Mouse (Mus musculus) embryonic fibroblast, embryonic 13.5 days (primary cell): ENCODE results near the gene Mpped2.

Experiments
- CTCF ChIP-seq: IDR thresholded peaks from 2 replicates; pipeline ENCODE4 v1.5.1; 2011; ENCODE audit warnings: mild to moderate bottlenecking, control low read depth, low read length, moderate library complexity, borderline replicate concordance; ENCODE audit not compliant: insufficient read depth
- POLR2A ChIP-seq: IDR thresholded peaks from 2 replicates; pipeline ENCODE4 v1.6.1; 2011; ENCODE audit warnings: low read depth, mild to moderate bottlenecking, control low read depth, low read length, moderate library complexity

GRCm38 (mm10) chr2:106754696-106755095, 61.6 kb downstream of the Mpped2 start:
- no peak for TF ChIP-seq CTCF
- no peak for TF ChIP-seq POLR2A
